Mouse (Mus musculus) c-Kit-positive CD71-positive TER-119-positive erythroid progenitor cells, embryonic 14.5 days (primary cell): ENCODE results near the gene Letmd1.
"Not testable (repeated sequence)": the region's sequence is repeated elsewhere in the genome, so short reads cannot be mapped to it uniquely, and the experiment has no call there.

Experiments used
- DNase-seq: peaks from one replicate; pipeline ENCODE4 v3.0.0-alpha.2; 2013; ENCODE audit warnings: low spot score

The Letmd1 gene

DNA sequence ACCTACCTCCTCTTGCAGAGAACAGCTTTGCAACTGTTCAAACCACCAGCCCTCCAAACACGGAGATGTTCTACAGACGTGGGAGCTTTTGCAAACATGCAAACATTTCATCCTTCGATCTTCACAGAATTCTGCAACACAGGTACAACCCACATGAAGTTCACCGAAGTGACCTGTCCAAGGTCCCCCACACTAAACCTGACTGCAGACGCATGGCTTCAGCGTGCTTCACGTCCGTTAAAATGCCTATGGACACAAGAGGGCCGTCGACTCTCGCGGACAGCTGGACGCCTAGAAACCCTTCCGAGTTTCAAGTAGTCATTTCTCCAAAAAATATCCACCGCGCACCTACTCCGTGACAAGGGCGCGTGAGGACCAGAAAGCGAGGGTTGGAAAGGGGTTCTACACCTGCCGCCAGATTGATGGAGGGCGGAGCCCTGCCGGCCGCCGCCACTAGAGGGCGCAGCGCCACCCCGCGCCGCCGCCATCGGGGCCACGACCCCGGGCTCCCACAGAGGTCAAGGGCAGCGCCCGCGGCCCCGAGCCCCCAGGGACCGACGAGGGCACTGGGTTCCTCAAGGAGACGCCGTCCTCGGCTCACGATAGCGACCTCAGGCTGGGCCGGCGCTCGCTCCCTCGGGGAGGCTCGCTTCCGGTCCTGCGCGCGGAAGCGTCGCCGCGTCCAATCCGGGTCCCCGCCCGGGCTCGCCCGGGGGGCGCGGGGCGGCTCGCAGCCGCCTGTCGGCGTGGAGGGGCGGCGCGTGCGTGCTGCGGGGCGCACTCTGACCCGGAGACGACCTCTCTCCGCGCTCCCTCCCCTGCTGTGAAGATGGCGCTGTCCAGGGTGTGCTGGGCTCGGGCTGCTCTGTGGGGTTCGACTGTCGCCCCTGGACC lies at the start of gene Letmd1:
Gene Letmd1, plus strand, starts transcription at position 729 of the 894 bp plus-strand sequence.
- DNase-seq: peak; percentile 57

- no peak for DNase-seq
These were observed 49.5 kb upstream of the Letmd1 start for GRCm38 (mm10) chr15:100419311-100419710.

DNA sequence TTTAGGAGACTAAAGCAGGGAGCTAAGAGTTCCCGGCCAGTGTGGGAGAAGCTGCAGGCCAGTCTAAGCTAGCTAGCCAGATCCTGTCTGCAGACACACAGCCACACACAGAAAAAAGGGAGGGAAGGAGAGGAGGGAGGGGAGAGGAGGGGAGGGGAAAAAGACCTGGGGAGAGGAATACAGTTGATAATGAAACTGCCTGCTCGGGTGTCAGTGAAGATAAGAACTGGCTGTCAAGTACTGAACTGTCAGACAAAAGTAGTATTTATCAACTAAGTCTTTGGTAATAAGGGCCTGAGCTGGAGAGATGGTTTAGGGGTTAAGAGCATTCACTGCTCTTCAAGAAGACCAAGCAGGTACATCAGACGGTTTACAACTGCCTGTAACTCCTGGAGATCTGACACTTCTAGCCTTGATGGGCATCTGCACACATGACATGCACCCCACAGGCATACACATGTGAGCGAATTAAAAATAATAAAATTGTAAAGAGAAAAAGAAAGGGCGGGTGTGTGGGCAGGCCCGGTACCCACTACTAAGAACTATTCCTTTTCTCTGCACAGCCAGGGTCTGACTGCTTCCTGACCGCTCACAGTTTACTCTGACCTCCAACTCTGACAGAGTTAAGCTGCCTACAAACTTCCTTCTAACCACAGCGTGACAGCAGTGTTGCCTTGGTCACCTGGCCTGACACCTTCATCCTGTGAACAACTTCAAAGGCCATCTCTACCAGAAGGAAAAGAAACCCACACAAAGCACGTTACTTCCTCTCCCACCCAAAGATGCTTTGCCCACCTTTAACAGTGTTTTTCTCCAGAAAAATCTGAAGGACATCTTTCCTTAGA lies 48.7 kb upstream of the Letmd1 start:
- peak; percentile 83 for DNase-seq

DNA sequence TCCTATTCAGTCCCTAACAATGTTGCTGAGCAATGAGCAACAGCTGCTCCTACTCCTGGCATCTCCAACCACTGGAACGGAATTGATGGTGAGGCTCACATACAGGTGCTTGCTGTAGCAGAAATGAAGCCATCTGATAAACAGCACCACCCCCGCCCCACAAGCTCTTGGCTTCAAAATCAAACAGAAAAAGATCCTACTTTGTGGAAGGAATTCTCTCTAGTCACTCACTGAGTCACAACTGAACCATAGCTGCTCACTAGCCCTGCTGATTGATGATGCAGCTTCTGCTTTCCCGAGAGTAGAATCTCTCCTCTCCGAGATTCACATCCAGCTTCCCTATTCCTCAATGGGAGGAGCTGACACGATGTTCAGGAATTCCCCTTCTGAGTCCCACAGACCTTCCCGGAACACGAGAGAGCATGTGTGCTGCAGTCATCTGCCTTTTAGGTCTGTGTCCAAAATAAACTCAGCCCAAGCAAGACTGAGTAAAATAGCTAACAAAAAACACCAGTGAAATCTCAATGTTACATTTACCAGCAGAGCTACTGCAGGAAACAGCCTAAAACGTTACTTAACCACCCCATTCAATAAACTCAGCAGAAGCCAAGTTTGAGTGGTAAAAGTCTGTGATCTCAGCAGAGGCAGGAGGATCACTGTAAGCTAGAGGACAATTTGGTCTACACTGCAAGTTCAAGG lies 47.6 kb upstream of the Letmd1 start:
- DNase-seq: peak; percentile 47

- DNase-seq: not testable (repeated sequence)
These were observed 47.0 kb upstream of the Letmd1 start, which contains the start of gene Gm5475 for GRCm38 (mm10) chr15:100421758-100422197. Gene Gm5475 (plus strand): TSS chr15:100422147.

DNA sequence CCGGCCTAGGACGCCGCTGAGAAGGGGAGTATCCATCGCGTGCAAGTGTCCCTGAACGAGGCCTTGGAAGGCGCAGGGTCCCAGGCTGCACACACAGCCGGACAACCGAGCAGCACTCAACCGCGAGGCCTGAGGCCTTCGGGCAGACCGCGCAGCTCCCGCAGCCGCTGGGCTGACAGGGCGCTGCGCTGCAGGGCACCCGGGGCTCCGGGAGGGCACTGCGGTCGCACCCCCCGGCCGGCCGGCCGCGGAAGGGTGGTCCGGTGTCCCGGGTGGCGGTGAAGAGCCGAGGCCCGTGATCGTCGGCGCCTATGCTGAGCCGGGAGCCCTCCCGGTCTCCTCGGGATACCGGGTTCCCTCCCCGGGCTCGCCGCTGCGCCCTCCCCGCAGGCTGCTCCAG lies 46.3 kb upstream of the Letmd1 start:
- no peak for DNase-seq

GRCm38 (mm10) chr15:100422899-100423860 lies 45.6 kb upstream of the Letmd1 start:
- DNase-seq: peak; percentile 94

GRCm38 (mm10) chr15:100423916-100424315 lies 44.9 kb upstream of the Letmd1 start:
- DNase-seq: no peak

GRCm38 (mm10) chr15:100424396-100425122 lies 44.3 kb upstream of the Letmd1 start, which contains the start of gene Slc11a2:
Gene Slc11a2 (minus strand): TSS chr15:100425072.
- DNase-seq: no peak

GRCm38 (mm10) chr15:100428296-100428905 lies 40.4 kb upstream of the Letmd1 start:
- no peak for DNase-seq

DNA sequence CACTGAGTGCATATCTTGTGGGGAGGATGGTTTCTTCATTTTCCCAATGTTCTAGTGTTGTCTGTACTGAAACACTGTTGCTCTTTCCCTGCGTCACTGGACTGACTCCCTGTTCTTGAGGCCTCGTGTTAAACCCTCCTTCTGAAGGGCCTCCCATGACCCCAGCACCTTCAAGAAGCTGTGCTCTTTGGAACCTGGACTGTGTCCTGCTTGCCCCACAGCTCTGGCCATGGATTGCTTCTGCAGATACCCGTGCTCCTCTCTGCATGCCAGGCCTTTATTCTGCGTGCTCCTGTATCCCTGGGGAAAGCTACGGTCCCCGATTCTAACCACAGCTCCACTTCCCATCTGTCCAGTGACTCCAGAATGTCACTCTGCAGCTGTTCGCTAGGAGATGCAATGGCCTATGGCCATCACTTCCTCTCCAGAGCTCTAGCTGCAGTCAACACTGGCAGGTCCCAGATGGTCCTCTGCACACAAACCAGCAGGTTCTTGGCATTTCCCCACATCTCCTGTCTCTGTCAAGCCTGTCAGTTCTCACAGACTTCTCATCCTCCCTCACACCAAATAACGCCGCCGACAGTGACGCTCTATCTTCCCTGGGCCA lies 38.8 kb upstream of the Letmd1 start:
- DNase-seq: no peak

DNA sequence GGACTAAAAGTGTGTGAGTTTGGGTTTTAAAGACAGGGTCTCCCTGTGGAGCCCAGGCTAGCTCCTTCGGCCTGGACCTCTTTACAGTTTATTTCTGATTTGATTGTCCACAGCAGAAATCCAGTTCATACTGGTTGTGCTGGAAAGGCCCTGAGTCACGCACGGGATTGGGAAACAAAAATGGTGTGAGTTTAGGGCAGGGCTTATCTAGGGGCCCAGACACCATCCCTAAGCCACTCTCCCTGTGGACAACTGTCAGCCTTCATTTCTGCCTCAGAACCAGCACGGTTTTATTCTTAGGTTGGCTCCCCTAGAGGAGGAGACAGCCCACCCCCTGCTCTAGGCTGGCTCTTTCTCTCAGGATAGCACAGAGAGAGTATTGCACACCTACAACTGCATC lies 35.6 kb upstream of the Letmd1 start:
- DNase-seq: no peak

DNA sequence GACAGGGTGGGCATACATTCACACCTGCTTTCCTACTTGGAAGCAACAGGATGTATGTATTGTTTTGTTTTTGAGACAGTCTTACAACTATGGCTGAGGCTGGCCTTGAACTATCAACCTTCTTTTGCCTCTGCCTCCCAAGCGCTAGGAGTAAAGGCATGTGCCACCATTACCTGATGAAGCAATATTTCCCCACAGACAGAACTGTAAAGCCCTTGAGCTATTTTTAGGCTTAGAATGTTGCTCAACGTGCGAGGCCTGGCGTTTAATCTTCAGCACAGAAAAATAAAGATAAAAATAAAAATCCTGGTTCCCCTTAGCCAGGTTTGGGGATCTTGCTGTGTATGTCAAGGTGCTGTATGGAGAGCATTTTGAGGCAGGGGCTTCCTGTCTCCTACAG lies 32.7 kb upstream of the Letmd1 start:
- no peak for DNase-seq

DNA sequence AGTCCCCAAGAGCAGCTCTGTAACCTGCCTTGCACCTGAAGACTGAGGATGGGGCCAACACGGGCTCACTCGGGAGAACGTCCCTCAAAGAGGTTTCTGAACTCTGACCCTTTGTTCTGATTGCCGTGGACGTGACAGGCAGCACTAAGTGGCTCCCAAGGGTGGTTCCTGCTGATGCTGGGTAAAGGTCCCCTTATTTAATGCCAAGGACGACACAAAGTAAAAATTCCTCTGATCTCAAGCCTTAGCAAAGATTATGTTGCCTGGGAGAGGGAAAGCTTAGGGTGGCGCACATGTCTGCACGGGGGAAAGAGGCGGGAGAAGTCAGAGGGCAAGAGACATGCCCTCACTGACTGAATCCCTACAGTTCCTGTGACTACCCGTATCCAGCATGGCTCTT lies 32.3 kb upstream of the Letmd1 start:
- DNase-seq: no peak

DNA sequence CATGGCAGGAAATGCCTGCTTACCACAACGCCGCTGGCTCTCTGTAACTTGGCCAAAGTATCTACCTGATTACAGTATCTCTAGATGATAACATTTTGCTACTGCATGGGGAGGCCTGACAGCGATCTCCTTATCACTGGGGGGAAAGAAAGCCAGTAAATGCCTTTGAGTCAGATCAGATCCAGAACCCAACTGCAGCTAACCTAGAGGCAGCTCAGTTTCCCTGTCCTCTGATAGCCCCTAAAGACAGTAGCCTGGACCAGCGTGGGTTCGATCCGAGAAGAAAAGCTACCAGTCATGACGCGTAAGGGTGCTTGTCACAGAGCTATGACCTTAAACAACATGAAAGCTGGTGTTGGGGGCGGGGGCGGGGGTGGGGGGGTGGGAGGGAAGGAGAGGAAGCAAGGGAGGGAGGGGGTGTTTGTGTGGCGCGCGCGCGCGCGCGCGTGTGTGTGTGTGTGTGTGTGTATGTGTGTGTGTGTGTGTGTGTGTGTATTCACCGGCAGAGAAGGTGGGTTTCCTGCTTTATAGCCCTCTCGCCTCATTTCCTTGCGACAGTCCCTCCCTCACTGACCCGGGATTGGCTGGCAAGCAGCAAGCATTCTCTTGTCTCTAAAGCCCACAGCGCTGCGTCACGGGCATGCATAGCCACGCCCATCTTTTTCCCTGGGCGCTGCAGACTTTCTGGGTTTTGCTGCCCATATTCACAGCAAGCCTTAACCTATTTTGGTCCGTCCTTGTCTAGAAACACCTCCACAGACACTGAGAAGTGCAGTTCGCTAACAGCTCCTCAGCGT lies 25.5 kb upstream of the Letmd1 start:
- DNase-seq: peak; percentile 78

DNA sequence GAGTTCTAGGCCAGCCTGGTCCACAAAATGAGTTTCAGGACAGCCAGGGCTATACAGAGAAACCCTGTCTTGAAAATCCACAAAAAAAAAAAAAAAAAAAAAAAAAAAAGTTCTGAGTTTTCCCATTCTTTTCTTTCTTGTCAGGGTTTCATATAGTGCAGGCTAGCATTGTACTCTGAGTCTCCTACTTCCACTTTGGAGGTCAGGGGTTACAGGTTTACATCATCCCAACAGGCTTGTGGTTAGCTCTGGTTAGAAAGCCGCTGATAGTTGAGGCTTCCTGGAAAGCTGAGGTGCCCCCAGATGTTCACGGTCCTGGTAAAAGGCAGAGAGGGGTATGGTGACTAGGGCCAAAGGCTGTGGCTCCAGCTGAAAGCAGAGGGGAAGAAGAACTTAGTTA lies 21.9 kb upstream of the Letmd1 start:
- no peak for DNase-seq

- no peak for DNase-seq
These were observed 20.3 kb upstream of the Letmd1 start for GRCm38 (mm10) chr15:100448572-100448971.

- no peak for DNase-seq
These were observed 19.3 kb upstream of the Letmd1 start for GRCm38 (mm10) chr15:100449495-100449894.
